Mouse (Mus musculus) heart, embryonic 14.5 days (tissue): ENCODE data around the gene Omp. TPM values are rescaled to one million over a fixed set of nuclear protein-coding genes. Genes with fewer than 3 reads are reported as not detected.
A peak's percentile ranks its signal among the peaks of the same experiment; 100 is the strongest.
"Not testable (repeated sequence)": the region's sequence is repeated elsewhere in the genome, so short reads cannot be mapped to it uniquely, and the experiment has no call there.

Experiments used
- ATAC-seq: fragments of 200-750 bp; cut with Nextera tagmentation; 2 replicates; pipeline ENCODE4 v1.8.0; 2017; ENCODE audit warnings: low read depth, moderate TSS enrichment; ENCODE audit not compliant: insufficient number of reproducible peaks, insufficient read depth, low FRiP score
- H3K27ac ChIP-seq, 2 experiments: fragments of 200-500 bp in 1 of 2; fragments of 300-500 bp in 1 of 2; sonication (generic) in 1 of 2; replicated peaks in 1 of 2; 2 replicates each; pipeline ENCODE4 v1.5.1; 2012 to 2014; ENCODE audit warnings: low read depth in 2 of 2, low read length in 2 of 2, control low read depth in 1 of 2, mild to moderate bottlenecking in 1 of 2, mixed read lengths in 1 of 2; ENCODE audit not compliant: control insufficient read depth in 1 of 2, insufficient read depth in 1 of 2
- H3K27me3 ChIP-seq: fragments of 300-500 bp; sonication (generic); 2 replicates; pipeline ENCODE4 v1.6.1; 2014; ENCODE audit warnings: mild to moderate bottlenecking, low read length, control low read depth; ENCODE audit not compliant: control insufficient read depth, insufficient read depth
- H3K36me3 ChIP-seq: fragments of 300-500 bp; sonication (generic); 2 replicates; pipeline ENCODE4 v1.6.1; 2014; ENCODE audit warnings: mild to moderate bottlenecking, control low read depth, low read length, mixed read lengths; ENCODE audit not compliant: control insufficient read depth, insufficient read depth
- H3K4me1 ChIP-seq, 2 experiments: fragments of 200-500 bp in 1 of 2; fragments of 300-500 bp in 1 of 2; sonication (generic) in 1 of 2; 2 replicates each; pipeline ENCODE4 v1.6.1; 2012 to 2014; ENCODE audit warnings: low read length in 2 of 2, control low read depth in 1 of 2, mixed read lengths in 1 of 2; ENCODE audit not compliant: control insufficient read depth in 2 of 2, insufficient read depth in 2 of 2
- H3K4me2 ChIP-seq: fragments of 300-500 bp; sonication (generic); 2 replicates; pipeline ENCODE4 v1.6.1; 2014; ENCODE audit warnings: mild to moderate bottlenecking, low read length
- H3K4me3 ChIP-seq, 2 experiments: fragments of 200-500 bp in 1 of 2; fragments of 300-500 bp in 1 of 2; sonication (generic) in 1 of 2; 2 replicates each; pipeline ENCODE4 v1.5.1; 2012 to 2014; ENCODE audit warnings: low read length in 2 of 2, mild to moderate bottlenecking in 2 of 2, control low read depth in 1 of 2, low read depth in 1 of 2, moderate library complexity in 1 of 2; ENCODE audit not compliant: control insufficient read depth in 1 of 2, insufficient read depth in 1 of 2
- H3K9ac ChIP-seq: fragments of 300-500 bp; sonication (generic); 2 replicates; pipeline ENCODE4 v1.6.1; 2014; ENCODE audit warnings: mild to moderate bottlenecking, low read length
- H3K9me3 ChIP-seq: fragments of 300-500 bp; sonication (generic); 2 replicates; pipeline ENCODE4 v1.6.1; 2016; ENCODE audit warnings: low read length, control low read depth; ENCODE audit not compliant: control insufficient read depth
- WGBS: fragments of 180-500 bp; shearing (Covaris S2); extraction: QIAGEN DNeasy Blood & Tissue Kit; methylation state at CpG from one replicate; pipeline ENCODE4 v1.1.7; 2014; 5-methylcytosine and 5-hydroxymethylcytosine counted together
- polyA plus RNA-seq: library from polyadenylated mRNA; unstranded; fragments of >200 nt; fragmentation: Nextera tagmentation; extraction: Ambion mirVana; gene quantifications from 2 replicates; pipeline ENCODE4 v1.2.1, GENCODE M21; 2014

Omp gene
- polyA plus RNA-seq, 1 experiment from 2014 or later: 0.09 TPM

GRCm38 (mm10) chr7:98188238-98188637, 42.9 kb upstream of the Omp start:
- Histone ChIP-seq H3K27ac (no peak overlapping the region), H3K4me3 (no peak overlapping the region), H3K9ac (no peak overlapping the region), H3K27me3 (peaks cover 14% of the 10 kb centered on the region), H3K4me1 (no peaks in the 10 kb centered on the region; a peak in 1 of 4 replicates), H3K4me2 (no peak overlapping the region), H3K36me3 (no peaks in the 10 kb centered on the region), H3K9me3 (no peaks in the 10 kb centered on the region)
- no peak for ATAC-seq
- WGBS: 98% methylated on average over 2 of the region's 2 CpGs

GRCm38 (mm10) chr7:98187332-98187731, 42.0 kb upstream of the Omp start:
- not testable (repeated sequence) for ATAC-seq, H3K4me2 ChIP-seq, H3K4me3 ChIP-seq, H3K36me3 ChIP-seq, H3K9ac ChIP-seq, H3K9me3 ChIP-seq, H3K27me3 ChIP-seq, H3K27ac ChIP-seq, H3K4me1 ChIP-seq
- 81% methylated on average over 3 of the region's 3 CpGs for WGBS

GRCm38 (mm10) chr7:98186637-98187036, 41.3 kb upstream of the Omp start:
- Histone ChIP-seq H3K27ac (no peak overlapping the region), H3K9ac (no peak overlapping the region), H3K9me3 (no peaks in the 10 kb centered on the region), H3K4me2 (no peak overlapping the region), H3K36me3 (no peaks in the 10 kb centered on the region), H3K4me3 (no peak overlapping the region), H3K27me3 (no peaks in the 10 kb centered on the region; the same call in 1 of the 2 replicates), H3K4me1 (peaks cover 0 to 3% of the 10 kb centered on the region in 2 experiments; a peak in 1 of 4 replicates)
- 79% methylated on average over 8 of the region's 8 CpGs for WGBS
- ATAC-seq: no peak

- 74% methylated on average over 6 of the region's 6 CpGs for WGBS
- Histone ChIP-seq H3K9me3 (no peaks in the 10 kb centered on the region), H3K27ac (no peak overlapping the region), H3K4me1 (peaks cover 0 to 5% of the 10 kb centered on the region in 2 experiments; a peak in 1 of 4 replicates), H3K9ac (no peak overlapping the region), H3K4me3 (no peak overlapping the region), H3K36me3 (no peaks in the 10 kb centered on the region), H3K27me3 (no peaks in the 10 kb centered on the region), H3K4me2 (no peak overlapping the region)
- no peak for ATAC-seq
These were observed 40.0 kb upstream of the Omp start for GRCm38 (mm10) chr7:98185326-98185725.

- H3K4me2 ChIP-seq: peak overlapping the region; percentile 90
- H3K9ac ChIP-seq: peak overlapping the region; percentile 75
- H3K4me1 ChIP-seq: peaks cover 0 to 17% of the 10 kb centered on the region in 2 experiments; a peak in 3 of 4 replicates
- WGBS: 87% methylated on average over 5 of the region's 5 CpGs
- H3K4me3 ChIP-seq: peak overlapping the region; percentile 63 to 76
- no peaks in the 10 kb centered on the region for H3K36me3 ChIP-seq
- 0 out of 4 replicates have a peak overlapping the region, but pooled peaks of 1 of the 2 experiments have one; percentile 15 for H3K27ac ChIP-seq
- no peaks in the 10 kb centered on the region for H3K9me3 ChIP-seq
- peak; percentile 31 for ATAC-seq
- H3K27me3 ChIP-seq: no peaks in the 10 kb centered on the region
These were observed 33.4 kb upstream of the Omp start for GRCm38 (mm10) chr7:98178560-98179231.

GRCm38 (mm10) chr7:98177929-98178559, 32.7 kb upstream of the Omp start, which contains the start of gene Capn5:
TSS of gene Capn5 (minus strand) at chr7:98178274.
- 1% methylated on average over 40 of the region's 44 CpGs for WGBS
- H3K4me2 ChIP-seq: peak within 1 kb of the TSS; percentile 90
- H3K36me3 ChIP-seq: no peaks in the 10 kb centered on the region
- H3K4me1 ChIP-seq: peaks cover 0 to 17% of the 10 kb centered on the region in 2 experiments; a peak in 3 of 4 replicates
- H3K4me3 ChIP-seq: peak within 1 kb of the TSS; percentile 63 to 76
- H3K27ac ChIP-seq: 0 out of 4 replicates have a peak within 1 kb of the TSS, but pooled peaks of 1 of the 2 experiments have one; percentile 15
- H3K9ac ChIP-seq: peak within 1 kb of the TSS; percentile 75
- peak; percentile 83 for ATAC-seq
- no peaks in the 10 kb centered on the region for H3K9me3 ChIP-seq
- H3K27me3 ChIP-seq: no peaks in the 10 kb centered on the region

GRCm38 (mm10) chr7:98177566-98177928, 32.2 kb upstream of the Omp start:
- Histone ChIP-seq H3K9me3 (no peaks in the 10 kb centered on the region), H3K27ac (no peak overlapping the region), H3K9ac (peak overlapping the region; percentile 75), H3K4me1 (peaks cover 0 to 17% of the 10 kb centered on the region in 2 experiments; a peak in 3 of 4 replicates), H3K4me2 (peak overlapping the region; percentile 90), H3K27me3 (no peaks in the 10 kb centered on the region), H3K36me3 (no peaks in the 10 kb centered on the region), H3K4me3 (peak overlapping the region; percentile 63 to 76)
- no peak for ATAC-seq
- WGBS: 4% methylated on average over 9 of the region's 9 CpGs
